Mouse (Mus musculus) hindbrain, embryonic 11.5 days (tissue): ENCODE results near the gene Fam117a. TPM values are rescaled to one million over a fixed set of nuclear protein-coding genes. Genes with fewer than 3 reads are reported as not detected.
A peak's percentile ranks its signal among the peaks of the same experiment; 100 is the strongest.

Source experiments
- ATAC-seq: fragments of 200-750 bp; cut with Nextera tagmentation; 2 replicates; pipeline ENCODE4 v1.8.0; 2017; ENCODE audit warnings: mild to moderate bottlenecking, moderate TSS enrichment, moderate library complexity; ENCODE audit not compliant: low FRiP score
- DNase-seq: peaks from one replicate; pipeline ENCODE4 v3.0.0-alpha.2; 2015; ENCODE audit warnings: low spot score
- H3K27ac ChIP-seq: fragments of 300-500 bp; sonication (generic); 2 replicates; pipeline ENCODE4 v1.5.1; 2014; ENCODE audit warnings: mild to moderate bottlenecking, low read depth, low read length
- H3K27me3 ChIP-seq: fragments of 300-500 bp; sonication (generic); 2 replicates; pipeline ENCODE4 v1.6.1; 2014; ENCODE audit warnings: mild to moderate bottlenecking, low read length, moderate library complexity, mixed read lengths; ENCODE audit not compliant: control insufficient read depth, insufficient read depth
- H3K36me3 ChIP-seq: fragments of 300-500 bp; sonication (generic); 2 replicates; pipeline ENCODE4 v1.6.1; 2014; ENCODE audit warnings: mild to moderate bottlenecking, low read length, moderate library complexity, mixed read lengths; ENCODE audit not compliant: control insufficient read depth, insufficient read depth
- H3K4me1 ChIP-seq: fragments of 300-500 bp; sonication (generic); replicated peaks from 2 replicates; pipeline ENCODE4 v1.6.1; 2014; ENCODE audit warnings: low read length, mixed read lengths; ENCODE audit not compliant: control insufficient read depth, insufficient read depth
- H3K4me2 ChIP-seq: fragments of 300-500 bp; sonication (generic); replicated peaks from 2 replicates; pipeline ENCODE4 v1.6.1; 2014; ENCODE audit warnings: mild to moderate bottlenecking, low read depth, low read length
- H3K4me3 ChIP-seq: fragments of 300-500 bp; sonication (generic); 2 replicates; pipeline ENCODE4 v1.5.1; 2014; ENCODE audit warnings: low read depth, low read length
- H3K9ac ChIP-seq: fragments of 300-500 bp; sonication (generic); 2 replicates; pipeline ENCODE4 v1.6.1; 2014; ENCODE audit warnings: low read depth, low read length
- H3K9me3 ChIP-seq: fragments of 300-500 bp; sonication (generic); 2 replicates; pipeline ENCODE4 v1.6.1; 2016; ENCODE audit warnings: low read length; ENCODE audit not compliant: control insufficient read depth
- WGBS: fragments of 180-500 bp; shearing (Covaris S2); extraction: QIAGEN DNeasy Blood & Tissue Kit; methylation state at CpG from one replicate; pipeline ENCODE4 v1.1.7; 2014; 5-methylcytosine and 5-hydroxymethylcytosine counted together
- polyA plus RNA-seq: library from polyadenylated mRNA; unstranded; fragments of >200 nt; fragmentation: Nextera tagmentation; extraction: Ambion mirVana; gene quantifications from 2 replicates; pipeline ENCODE4 v1.2.1, GENCODE M21; 2014

Gene Fam117a
- polyA plus RNA-seq, 1 experiment from 2014 or later, result 11.1 TPM

- Histone ChIP-seq H3K27ac (0 out of 2 replicates have a peak overlapping the region, but pooled peaks have one; percentile 30), H3K27me3 (no peaks in the 10 kb centered on the region), H3K4me2 (0 out of 2 replicates have a peak overlapping the region, but pooled peaks have one; percentile 5), H3K9me3 (no peaks in the 10 kb centered on the region), H3K36me3 (no peaks in the 10 kb centered on the region), H3K4me3 (no peak overlapping the region), H3K4me1 (peaks cover 4% of the 10 kb centered on the region; the same call in 1 of the 2 replicates), H3K9ac (no peak overlapping the region)
- WGBS, result 48% methylated on average over 10 of the region's 10 CpGs
- no peak for ATAC-seq
- peak; percentile 44 for DNase-seq
These were observed 12.6 kb upstream of the Fam117a start for GRCm38 (mm10) chr11:95324181-95324580.

- H3K4me1 ChIP-seq, result peaks cover 4% of the 10 kb centered on the region; the same call in 1 of the 2 replicates
- 93% methylated on average over 4 of the region's 4 CpGs for WGBS
- DNase-seq (no peak), ATAC-seq (no peak)
- no peaks in the 10 kb centered on the region for H3K9me3 ChIP-seq
- H3K36me3 ChIP-seq, result no peaks in the 10 kb centered on the region
- no peaks in the 10 kb centered on the region for H3K27me3 ChIP-seq
- H3K27ac ChIP-seq, result no peak overlapping the region
- H3K4me2 ChIP-seq, result no peak overlapping the region
- no peak overlapping the region for H3K9ac ChIP-seq
- no peak overlapping the region for H3K4me3 ChIP-seq
These were observed 11.0 kb upstream of the Fam117a start for GRCm38 (mm10) chr11:95325832-95326231.

GRCm38 (mm10) chr11:95326243-95326642 lies 10.6 kb upstream of the Fam117a start:
- DNase-seq (no peak), ATAC-seq (no peak)
- no peaks in the 10 kb centered on the region for H3K9me3 ChIP-seq
- H3K4me2 ChIP-seq, result no peak overlapping the region
- H3K27me3 ChIP-seq, result no peaks in the 10 kb centered on the region
- WGBS, result 80% methylated on average over 11 of the region's 11 CpGs
- peaks cover 4% of the 10 kb centered on the region; the same call in 1 of the 2 replicates for H3K4me1 ChIP-seq
- no peak overlapping the region for H3K9ac ChIP-seq
- H3K27ac ChIP-seq, result no peak overlapping the region
- no peak overlapping the region for H3K4me3 ChIP-seq
- no peaks in the 10 kb centered on the region for H3K36me3 ChIP-seq

- no peak overlapping the region for H3K4me3 ChIP-seq
- WGBS, result 78% methylated on average over 5 of the region's 5 CpGs
- DNase-seq (no peak), ATAC-seq (no peak)
- H3K9ac ChIP-seq, result no peak overlapping the region
- no peaks in the 10 kb centered on the region for H3K27me3 ChIP-seq
- H3K4me2 ChIP-seq, result no peak overlapping the region
- H3K27ac ChIP-seq, result no peak overlapping the region
- no peaks in the 10 kb centered on the region for H3K36me3 ChIP-seq
- peaks cover 4% of the 10 kb centered on the region; the same call in 1 of the 2 replicates for H3K4me1 ChIP-seq
- no peaks in the 10 kb centered on the region for H3K9me3 ChIP-seq
These were observed 8.2 kb upstream of the Fam117a start for GRCm38 (mm10) chr11:95328629-95329028.

- no peak overlapping the region for H3K4me2 ChIP-seq
- H3K27ac ChIP-seq, result no peak overlapping the region
- WGBS, result 66% methylated on average over 1 of the region's 1 CpGs
These were observed 6.2 kb upstream of the Fam117a start for GRCm38 (mm10) chr11:95330662-95331061.

GRCm38 (mm10) chr11:95333209-95333608 lies 3.6 kb upstream of the Fam117a start:
- no peak for DNase-seq
- no peak for ATAC-seq
- 66% methylated on average over 4 of the region's 4 CpGs for WGBS

More at GRCm38 (mm10) chr11:95330662-95331061, 6.2 kb upstream of the Fam117a start:
- Histone ChIP-seq H3K4me1 (no peaks in the 10 kb centered on the region), H3K9ac (no peak overlapping the region), H3K4me3 (no peak overlapping the region), H3K9me3 (no peaks in the 10 kb centered on the region), H3K36me3 (no peaks in the 10 kb centered on the region), H3K27me3 (no peaks in the 10 kb centered on the region)
- ATAC-seq (no peak), DNase-seq (no peak)

GRCm38 (mm10) chr11:95333805-95334204 lies 3.0 kb upstream of the Fam117a start:
- H3K9ac ChIP-seq, result no peak overlapping the region
- no peaks in the 10 kb centered on the region for H3K9me3 ChIP-seq
- no peaks in the 10 kb centered on the region for H3K27me3 ChIP-seq
- H3K4me2 ChIP-seq, result no peak overlapping the region
- no peaks in the 10 kb centered on the region; the same call in 1 of the 2 replicates for H3K4me1 ChIP-seq
- H3K4me3 ChIP-seq, result no peak overlapping the region
- H3K27ac ChIP-seq, result no peak overlapping the region
- 91% methylated on average over 9 of the region's 9 CpGs for WGBS
- no peak for DNase-seq
- no peak for ATAC-seq
- no peaks in the 10 kb centered on the region for H3K36me3 ChIP-seq

More at GRCm38 (mm10) chr11:95333209-95333608, 3.6 kb upstream of the Fam117a start:
- H3K4me3 ChIP-seq, result no peak overlapping the region
- H3K9me3 ChIP-seq, result no peaks in the 10 kb centered on the region
- no peaks in the 10 kb centered on the region; the same call in 1 of the 2 replicates for H3K4me1 ChIP-seq
- H3K27me3 ChIP-seq, result no peaks in the 10 kb centered on the region
- no peak overlapping the region for H3K4me2 ChIP-seq
- no peak overlapping the region for H3K27ac ChIP-seq
- H3K9ac ChIP-seq, result no peak overlapping the region
- no peaks in the 10 kb centered on the region for H3K36me3 ChIP-seq

GRCm38 (mm10) chr11:95334448-95335060 lies 2.3 kb upstream of the Fam117a start:
- peaks cover under 1% of the 10 kb centered on the region; the same call in 1 of the 2 replicates for H3K4me1 ChIP-seq
- ATAC-seq (no peak), DNase-seq (no peak)
- no peak overlapping the region for H3K4me3 ChIP-seq
- H3K27me3 ChIP-seq, result no peaks in the 10 kb centered on the region
- H3K9ac ChIP-seq, result no peak overlapping the region
- H3K9me3 ChIP-seq, result no peaks in the 10 kb centered on the region
- no peak overlapping the region; the same call in 1 of the 2 replicates for H3K27ac ChIP-seq
- WGBS, result 72% methylated on average over 5 of the region's 5 CpGs
- H3K36me3 ChIP-seq, result no peaks in the 10 kb centered on the region
- no peak overlapping the region for H3K4me2 ChIP-seq
